Mouse (Mus musculus): ENCODE measurements around the gene Arl10.
"Not testable (repeated sequence)": the region's sequence is repeated elsewhere in the genome, so short reads cannot be mapped to it uniquely, and the experiment has no call there.

Arl10 gene

DNA sequence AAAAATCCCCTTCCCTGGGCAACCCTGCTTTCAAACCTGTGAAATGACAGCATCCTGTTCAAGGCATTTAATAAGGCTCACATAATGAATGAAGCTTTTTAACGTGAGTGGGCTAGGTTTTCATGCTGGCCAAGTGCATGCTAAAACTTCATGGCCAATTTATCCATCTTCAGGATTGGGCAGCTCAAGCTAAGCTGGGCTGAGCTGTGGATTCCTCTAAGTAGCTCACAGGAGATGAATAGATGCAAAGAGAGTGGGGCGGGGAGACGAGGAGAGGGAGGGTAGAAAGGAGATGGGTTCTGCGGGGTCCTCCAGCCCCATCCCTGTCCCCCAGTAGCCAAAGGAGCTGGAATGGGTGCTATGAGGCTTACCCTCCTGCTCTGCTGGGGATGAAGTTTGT, 29.4 kb downstream of the Arl10 start:
- Histone ChIP-seq H3K4me1 (replicated peaks; ENCODE audit: low read depth, low read length) (peaks cover 92% of the 10 kb centered on the region), H3K4me3 (replicated peaks; ENCODE audit: low read length) (peak overlapping the region; percentile 58), H3K27me3 (ENCODE audit: insufficient read depth, low read length) (no peaks in the 10 kb centered on the region), H3K9me3 (ENCODE audit: low read length) (no peaks in the 10 kb centered on the region), H3K36me3 (ENCODE audit: insufficient read depth, low read length) (peaks cover 43% of the 10 kb centered on the region)
- no peak for TF ChIP-seq POU5F1 (IDR thresholded peaks at IDR 0.05; ENCODE audit: borderline replicate concordance, low read length)
- no peak for TF ChIP-seq CTCF (conservative IDR thresholded peaks at IDR 0.05; ENCODE audit: low read length)
- no peak for TF ChIP-seq NANOG (IDR thresholded peaks at IDR 0.05; ENCODE audit: borderline replicate concordance, low read length)

DNA sequence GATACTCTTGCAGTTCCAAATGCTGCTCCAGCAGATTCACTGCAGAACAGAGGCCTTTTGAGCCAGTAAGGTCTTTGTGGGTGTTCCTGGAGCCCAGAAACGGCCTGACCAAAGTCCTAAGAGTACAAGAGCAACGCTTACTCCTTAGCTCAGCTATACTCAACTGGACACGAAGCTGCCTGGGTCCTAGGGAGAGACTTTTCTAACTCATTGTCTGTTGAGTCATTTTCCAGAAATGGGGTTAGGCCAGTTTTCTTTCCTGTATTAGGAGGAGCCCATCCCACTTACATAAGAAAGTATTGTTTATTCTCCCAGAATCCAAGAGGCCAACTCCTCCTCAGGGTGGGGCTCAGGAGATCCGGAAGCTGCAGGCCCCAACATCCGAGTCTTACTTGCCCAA, 30.6 kb downstream of the Arl10 start:
- no peak for TF ChIP-seq POU5F1 (IDR thresholded peaks at IDR 0.05; ENCODE audit: borderline replicate concordance, low read length)
- no peak for TF ChIP-seq CTCF (conservative IDR thresholded peaks at IDR 0.05; ENCODE audit: low read length)
- no peak for TF ChIP-seq NANOG (IDR thresholded peaks at IDR 0.05; ENCODE audit: borderline replicate concordance, low read length)
- no peaks in the 10 kb centered on the region for H3K9me3 ChIP-seq (ENCODE audit: low read length)
- H3K36me3 ChIP-seq (ENCODE audit: insufficient read depth, low read length) = peaks cover 37% of the 10 kb centered on the region
- H3K4me3 ChIP-seq (replicated peaks; ENCODE audit: low read length) = peak overlapping the region; percentile 58
- peaks cover 98% of the 10 kb centered on the region for H3K4me1 ChIP-seq (replicated peaks; ENCODE audit: low read depth, low read length)
- no peaks in the 10 kb centered on the region for H3K27me3 ChIP-seq (ENCODE audit: insufficient read depth, low read length)

GRCm38 (mm10) chr13:54607204-54607603, 32.4 kb downstream of the Arl10 start:
- H3K4me3 ChIP-seq (replicated peaks; ENCODE audit: low read length) = peak overlapping the region; percentile 58
- no peaks in the 10 kb centered on the region for H3K9me3 ChIP-seq (ENCODE audit: low read length)
- H3K27me3 ChIP-seq (ENCODE audit: insufficient read depth, low read length) = peaks cover 5% of the 10 kb centered on the region; the same call in 1 of the 2 replicates
- H3K36me3 ChIP-seq (ENCODE audit: insufficient read depth, low read length) = peaks cover 25% of the 10 kb centered on the region
- TF ChIP-seq CTCF (conservative IDR thresholded peaks at IDR 0.05; ENCODE audit: low read length) (no peak), POU5F1 (IDR thresholded peaks at IDR 0.05; ENCODE audit: borderline replicate concordance, low read length) (no peak), NANOG (IDR thresholded peaks at IDR 0.05; ENCODE audit: borderline replicate concordance, low read length) (no peak)
- H3K4me1 ChIP-seq (replicated peaks; ENCODE audit: low read depth, low read length) = peaks cover 89% of the 10 kb centered on the region

DNA sequence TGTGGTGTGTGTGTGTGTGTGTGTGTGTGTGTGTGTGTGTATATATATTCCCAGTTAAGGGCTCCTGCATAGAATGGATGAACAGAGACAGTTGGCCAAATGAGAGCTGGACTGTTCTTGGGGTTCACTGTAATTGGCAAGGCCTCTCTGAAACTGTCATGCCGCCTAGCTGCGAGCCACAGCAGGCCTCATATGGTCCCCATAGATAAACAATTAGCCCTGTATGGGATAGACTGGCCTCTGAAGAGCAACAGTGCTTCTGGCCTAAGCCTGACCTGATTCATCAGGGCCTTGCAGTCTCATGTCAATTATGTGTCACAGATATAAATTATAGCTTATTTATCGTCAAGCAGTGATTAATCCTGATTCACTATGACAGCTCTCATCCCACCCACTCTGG, 33.2 kb downstream of the Arl10 start:
- peaks cover 85% of the 10 kb centered on the region for H3K4me1 ChIP-seq (replicated peaks; ENCODE audit: low read depth, low read length)
- H3K27me3 ChIP-seq (ENCODE audit: insufficient read depth, low read length) = peaks cover 5% of the 10 kb centered on the region; the same call in 1 of the 2 replicates
- H3K36me3 ChIP-seq (ENCODE audit: insufficient read depth, low read length) = peaks cover 25% of the 10 kb centered on the region
- TF ChIP-seq NANOG (IDR thresholded peaks at IDR 0.05; ENCODE audit: borderline replicate concordance, low read length) = no peak
- no peak for TF ChIP-seq POU5F1 (IDR thresholded peaks at IDR 0.05; ENCODE audit: borderline replicate concordance, low read length)
- TF ChIP-seq CTCF (conservative IDR thresholded peaks at IDR 0.05; ENCODE audit: low read length) = no peak
- H3K4me3 ChIP-seq (replicated peaks; ENCODE audit: low read length) = peak overlapping the region; percentile 91
- no peaks in the 10 kb centered on the region for H3K9me3 ChIP-seq (ENCODE audit: low read length)

- TF ChIP-seq NANOG (IDR thresholded peaks at IDR 0.05; ENCODE audit: borderline replicate concordance, low read length) (peak; percentile 31; the same call in 1 of the 2 replicates), CTCF (conservative IDR thresholded peaks at IDR 0.05; ENCODE audit: low read length) (no peak), POU5F1 (IDR thresholded peaks at IDR 0.05; ENCODE audit: borderline replicate concordance, low read length) (no peak)
- H3K9me3 ChIP-seq (ENCODE audit: low read length) = no peaks in the 10 kb centered on the region
- H3K27me3 ChIP-seq (ENCODE audit: insufficient read depth, low read length) = peaks cover 5% of the 10 kb centered on the region; the same call in 1 of the 2 replicates
- H3K4me3 ChIP-seq (replicated peaks; ENCODE audit: low read length) = peak overlapping the region; percentile 91
- peaks cover 25% of the 10 kb centered on the region for H3K36me3 ChIP-seq (ENCODE audit: insufficient read depth, low read length)
- peaks cover 84% of the 10 kb centered on the region for H3K4me1 ChIP-seq (replicated peaks; ENCODE audit: low read depth, low read length)
These were observed 33.9 kb downstream of the Arl10 start for GRCm38 (mm10) chr13:54608666-54609065.

- TF ChIP-seq CTCF (conservative IDR thresholded peaks at IDR 0.05; ENCODE audit: low read length) = no peak
- no peak for TF ChIP-seq POU5F1 (IDR thresholded peaks at IDR 0.05; ENCODE audit: borderline replicate concordance, low read length)
- TF ChIP-seq NANOG (IDR thresholded peaks at IDR 0.05; ENCODE audit: borderline replicate concordance, low read length) = no peak
- Histone ChIP-seq H3K4me1 (replicated peaks; ENCODE audit: low read depth, low read length) (peaks cover 83% of the 10 kb centered on the region), H3K9me3 (ENCODE audit: low read length) (no peaks in the 10 kb centered on the region)
These were observed 34.5 kb downstream of the Arl10 start for GRCm38 (mm10) chr13:54609301-54609700.

DNA sequence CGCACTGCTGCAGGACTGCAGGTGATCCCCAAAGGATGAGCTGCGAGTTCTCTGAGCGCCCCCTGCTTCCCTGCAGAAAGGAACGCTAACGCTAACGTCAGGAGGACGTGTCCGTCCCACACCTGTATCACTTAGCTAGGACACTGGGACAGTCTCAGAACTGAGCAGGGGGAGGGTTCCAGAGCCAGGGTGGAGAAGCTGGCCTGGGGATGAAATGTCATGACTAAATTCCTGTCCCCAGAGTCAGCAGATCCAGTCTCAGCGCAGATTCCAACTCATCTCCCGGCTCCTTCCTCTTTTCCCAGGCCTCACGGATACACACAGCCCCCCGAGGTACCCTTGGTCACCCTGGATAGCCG, 35.8 kb downstream of the Arl10 start:
- Histone ChIP-seq H3K4me1 (replicated peaks; ENCODE audit: low read depth, low read length) (peaks cover 79% of the 10 kb centered on the region), H3K27me3 (ENCODE audit: insufficient read depth, low read length) (peaks cover 5% of the 10 kb centered on the region; the same call in 1 of the 2 replicates), H3K9me3 (ENCODE audit: low read length) (no peaks in the 10 kb centered on the region), H3K36me3 (ENCODE audit: insufficient read depth, low read length) (peaks cover 14% of the 10 kb centered on the region), H3K4me3 (replicated peaks; ENCODE audit: low read length) (peak overlapping the region; percentile 91)
- TF ChIP-seq POU5F1 (IDR thresholded peaks at IDR 0.05; ENCODE audit: borderline replicate concordance, low read length) (no peak), CTCF (conservative IDR thresholded peaks at IDR 0.05; ENCODE audit: low read length) (no peak), NANOG (IDR thresholded peaks at IDR 0.05; ENCODE audit: borderline replicate concordance, low read length) (no peak)

More at GRCm38 (mm10) chr13:54609301-54609700, 34.5 kb downstream of the Arl10 start:
- Histone ChIP-seq H3K27me3 (ENCODE audit: insufficient read depth, low read length) (peaks cover 5% of the 10 kb centered on the region; the same call in 1 of the 2 replicates), H3K36me3 (ENCODE audit: insufficient read depth, low read length) (peaks cover 20% of the 10 kb centered on the region), H3K4me3 (replicated peaks; ENCODE audit: low read length) (peak overlapping the region; percentile 91)

DNA sequence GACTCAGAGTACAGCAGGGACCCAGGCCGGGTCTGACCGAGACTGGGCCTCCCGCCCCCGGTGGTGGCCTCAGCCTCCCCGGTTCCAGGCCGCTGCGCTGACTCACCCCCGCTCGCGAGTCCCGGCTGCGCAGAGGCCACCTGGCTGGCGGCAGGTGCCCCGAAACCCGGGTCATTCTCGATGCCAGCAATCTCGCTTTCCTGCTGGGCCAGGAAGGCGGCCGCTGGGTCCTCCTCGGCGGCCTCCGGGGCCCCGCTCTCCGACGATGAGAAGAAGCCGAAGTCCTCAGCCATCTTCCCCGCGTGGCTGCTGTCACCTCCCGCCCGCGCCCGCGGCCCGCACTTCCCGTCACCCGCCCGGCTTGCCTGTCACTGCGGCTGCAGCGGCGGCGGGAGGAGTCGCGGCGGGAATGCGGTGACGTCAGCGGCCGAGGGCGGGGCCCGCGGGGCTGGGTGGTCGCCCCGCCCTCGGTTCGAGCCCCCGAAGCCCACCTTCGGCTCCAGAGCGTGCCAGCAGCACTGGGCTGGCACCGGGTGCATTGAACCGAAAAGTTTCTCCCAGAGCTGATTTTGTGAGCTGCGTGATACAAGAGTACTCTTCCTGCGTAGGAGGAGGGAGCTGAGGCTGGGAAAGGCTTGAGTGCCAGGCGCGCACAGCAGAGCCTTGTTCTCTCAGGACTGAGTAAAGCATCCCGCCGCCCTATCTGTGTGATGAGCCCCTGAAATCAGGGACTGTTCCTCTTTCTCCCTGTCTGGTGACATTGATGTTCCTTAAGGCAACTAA, 36.3 kb downstream of the Arl10 start, which contains the start of gene Cltb:
Gene Cltb (minus strand): TSS at position 373 of the 783 bp plus-strand sequence.
- Histone ChIP-seq H3K4me1 (replicated peaks; ENCODE audit: low read depth, low read length) (peaks cover 78% of the 10 kb centered on the region), H3K4me3 (replicated peaks; ENCODE audit: low read length) (peak within 1 kb of the TSS; percentile 91), H3K9me3 (ENCODE audit: low read length) (no peaks in the 10 kb centered on the region), H3K36me3 (ENCODE audit: insufficient read depth, low read length) (peaks cover 10% of the 10 kb centered on the region), H3K27me3 (ENCODE audit: insufficient read depth, low read length) (peaks cover 5% of the 10 kb centered on the region; the same call in 1 of the 2 replicates)
- TF ChIP-seq NANOG (IDR thresholded peaks at IDR 0.05; ENCODE audit: borderline replicate concordance, low read length) (no peak), CTCF (conservative IDR thresholded peaks at IDR 0.05; ENCODE audit: low read length) (no peak), POU5F1 (IDR thresholded peaks at IDR 0.05; ENCODE audit: borderline replicate concordance, low read length) (no peak)

DNA sequence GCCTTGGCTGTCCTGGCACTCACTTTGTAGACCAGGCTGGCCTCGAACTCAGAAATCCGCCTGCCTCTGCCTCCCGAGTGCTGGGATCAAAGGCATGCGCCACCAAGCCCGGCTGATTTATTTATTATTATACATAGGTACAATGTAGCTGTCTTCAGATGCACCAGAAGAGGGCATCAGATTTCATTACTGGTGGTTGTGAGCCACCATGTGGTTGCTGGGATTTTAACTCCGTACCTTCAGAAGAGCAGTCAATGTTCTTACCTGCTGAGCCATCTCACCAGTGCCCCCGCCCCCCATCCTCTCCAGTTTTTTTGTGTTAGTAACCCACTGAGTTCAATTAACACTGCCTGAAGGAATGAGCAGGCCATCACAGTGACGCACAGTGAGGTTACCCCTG, 38.3 kb downstream of the Arl10 start:
- not testable (repeated sequence) for H3K9me3 ChIP-seq (ENCODE audit: low read length); H3K36me3 ChIP-seq (ENCODE audit: insufficient read depth, low read length); H3K4me3 ChIP-seq (replicated peaks; ENCODE audit: low read length); H3K27me3 ChIP-seq (ENCODE audit: insufficient read depth, low read length)
- H3K4me1 ChIP-seq (replicated peaks; ENCODE audit: low read depth, low read length) = peaks cover 72% of the 10 kb centered on the region

Data from E14TG2a.4 (cell line).